19 mouse cellular contexts compared by ENCODE assay signal in the genomic region with DNA sequence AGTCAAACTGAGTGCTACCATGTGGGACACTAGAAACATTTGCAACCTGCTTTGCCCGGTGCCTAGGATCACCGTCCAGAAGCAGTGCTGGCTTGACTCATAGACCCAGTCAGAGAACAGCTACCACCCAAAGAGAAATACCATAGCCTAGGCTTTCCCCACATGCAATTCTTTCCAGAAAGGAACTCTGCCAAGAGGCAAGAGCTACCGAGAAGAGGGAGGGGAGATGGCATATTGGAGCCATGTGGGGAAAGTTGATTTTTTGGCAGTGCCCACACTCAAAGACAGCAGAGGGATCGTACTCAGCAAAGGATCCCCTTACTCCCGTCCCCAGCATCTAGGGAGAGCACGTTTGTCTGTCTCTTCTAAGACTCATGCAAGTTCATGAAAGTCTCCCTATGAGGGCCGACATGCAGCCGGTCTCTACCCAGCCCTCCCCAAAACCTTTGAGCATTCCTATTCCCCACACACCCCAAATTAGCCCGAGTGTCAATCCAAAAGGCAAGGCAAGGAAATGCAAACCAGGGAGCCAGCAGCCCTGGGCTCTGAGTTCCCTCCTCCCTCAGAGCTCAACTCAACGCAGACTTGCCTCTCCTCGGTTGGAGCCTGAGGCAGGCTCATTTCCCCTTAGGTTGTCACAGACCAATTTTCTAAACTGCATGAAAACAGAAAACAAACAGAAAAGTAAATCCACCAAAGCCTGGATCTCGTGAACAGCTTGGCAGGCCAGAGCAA.
A peak's percentile ranks its signal among the peaks of the same experiment; 100 is the strongest.
DNase-seq lines count a peak whose midpoint lies in the region; ATAC-seq and TF ChIP-seq lines count a peak whose summit lies in the region.
"Had no signal": no experiment of that assay in that cellular context is flagged by ENCODE, and none has a peak within 500 bp of the region (broad histone marks: within the 10 kb centered on the region; RNA-seq: fewer than 3 reads in every experiment).

No protein-coding gene starts in this region.

- ATAC-seq in hindbrain, embryonic 15.5 days (ENCODE audit: low FRiP score, low read depth) = no peak
- peak; percentile 88 for ATAC-seq in forebrain, embryonic 16.5 days
- ATAC-seq in frontal cortex, adult (ENCODE audit: low TSS enrichment) = no peak

- H3K9ac ChIP-seq in hindbrain, embryonic 15.5 days = no peak overlapping the region
- no peak overlapping the region for H3K9ac ChIP-seq in forebrain, embryonic 16.5 days (replicated peaks; ENCODE audit: low read depth, low read length)
- H3K9ac ChIP-seq: limb, embryonic 12.5 days; stomach, embryonic 15.5 days had no signal

- H3K4me1 ChIP-seq in hindbrain, embryonic 15.5 days (replicated peaks) = no peaks in the 10 kb centered on the region
- H3K4me1 ChIP-seq in hindbrain, embryonic 10.5 days (replicated peaks) = peaks cover 20% of the 10 kb centered on the region
- H3K4me1 ChIP-seq in forebrain, embryonic 16.5 days (replicated peaks; ENCODE audit: control insufficient read depth, insufficient read depth, low read length) = peaks cover 7% of the 10 kb centered on the region

- no peaks in the 10 kb centered on the region for H3K9me3 ChIP-seq in hindbrain, embryonic 15.5 days
- no peaks in the 10 kb centered on the region for H3K9me3 ChIP-seq in hindbrain, embryonic 10.5 days
- no peaks in the 10 kb centered on the region for H3K9me3 ChIP-seq in forebrain, embryonic 16.5 days (ENCODE audit: control insufficient read depth, low read length)
- H3K9me3 ChIP-seq: limb, embryonic 12.5 days; stomach, embryonic 15.5 days had no signal

- H3K36me3 ChIP-seq in hindbrain, embryonic 15.5 days = no peaks in the 10 kb centered on the region
- no peaks in the 10 kb centered on the region for H3K36me3 ChIP-seq in hindbrain, embryonic 10.5 days
- no peaks in the 10 kb centered on the region for H3K36me3 ChIP-seq in forebrain, embryonic 16.5 days (ENCODE audit: control insufficient read depth, insufficient read depth)
- H3K36me3 ChIP-seq: limb, embryonic 12.5 days; stomach, embryonic 15.5 days had no signal

- no peaks in the 10 kb centered on the region for H3K27me3 ChIP-seq in hindbrain, embryonic 15.5 days
- peaks cover 41% of the 10 kb centered on the region for H3K27me3 ChIP-seq in hindbrain, embryonic 10.5 days (ENCODE audit: insufficient read depth, poor library complexity, severe bottlenecking)
- no peaks in the 10 kb centered on the region for H3K27me3 ChIP-seq in forebrain, embryonic 16.5 days (replicated peaks; ENCODE audit: control insufficient read depth, insufficient read depth, low read length)
- H3K27me3 ChIP-seq: stomach, embryonic 15.5 days had no signal

- TF ChIP-seq CTCF in brain, embryonic 14.5 days (IDR thresholded peaks at IDR 0.05; ENCODE audit: borderline replicate concordance, extremely low read depth, insufficient read depth, insufficient read length) = no peak

- H3K27ac ChIP-seq in hindbrain, embryonic 15.5 days (replicated peaks) = peak overlapping the region; percentile 50; the same call in 1 of the 2 replicates
- H3K27ac ChIP-seq in hindbrain, embryonic 10.5 days = no peak overlapping the region
- H3K27ac ChIP-seq in forebrain, embryonic 16.5 days (ENCODE audit: low read length) = peak overlapping the region; percentile 34
- H3K27ac ChIP-seq: kidney, postnatal 0 days; limb, embryonic 12.5 days; stomach, embryonic 15.5 days had no signal

- TF ChIP-seq POLR2A in brain, embryonic 14.5 days (IDR thresholded peaks at IDR 0.05; ENCODE audit: borderline replicate concordance, extremely low read depth, insufficient read depth, insufficient read length, poor library complexity, severe bottlenecking) = no peak

- 63% methylated on average over 12 of the region's 12 CpGs for WGBS in hindbrain, embryonic 15.5 days
- 72% methylated on average over 12 of the region's 12 CpGs for WGBS in hindbrain, embryonic 10.5 days
- 49% methylated on average over 12 of the region's 12 CpGs for WGBS in forebrain, embryonic 16.5 days

- DNase-seq in hindbrain, embryonic 10.5 days (ENCODE audit: low spot score) = no peak
- DNase-seq in NIH3T3 (ENCODE audit: low read depth) = peak; percentile 41
- peak; percentile 76 for DNase-seq in brain, embryonic 14.5 days (ENCODE audit: low read depth)
- no peak for DNase-seq in left cerebral cortex, adult 9 months (ENCODE audit: low spot score in 2 of 2)
- DNase-seq: adrenal gland, adult 2 months; cerebellum, adult 8-10 months; gastrocnemius, postnatal 25 days; kidney, adult 11 months; lung, postnatal 14 days; right cerebral cortex, postnatal 25 days; thymus, adult 18-20 months; thymus, postnatal 4 days had no signal

- H3K4me3 ChIP-seq in hindbrain, embryonic 15.5 days = no peak overlapping the region
- H3K4me3 ChIP-seq in hindbrain, embryonic 10.5 days = no peak overlapping the region
- no peak overlapping the region for H3K4me3 ChIP-seq in forebrain, embryonic 16.5 days (replicated peaks; ENCODE audit: low read length)
- H3K4me3 ChIP-seq: limb, embryonic 12.5 days; myocyte; stomach, embryonic 15.5 days had no signal

- H3K4me2 ChIP-seq in hindbrain, embryonic 15.5 days = peak overlapping the region; percentile 27
- no peak overlapping the region for H3K4me2 ChIP-seq in forebrain, embryonic 16.5 days (ENCODE audit: low read length)
- H3K4me2 ChIP-seq: limb, embryonic 12.5 days; stomach, embryonic 15.5 days had no signal

Comparison
In these comparisons a context has a peak if more than half of its experiments do, and no peak if none do; other contexts are left out.
1. DNase-seq: peak in NIH3T3 (single experiment) and brain, embryonic 14.5 days (single experiment); none in hindbrain, embryonic 10.5 days (single experiment) and left cerebral cortex, adult 9 months (0 of 2).